Mouse (Mus musculus): ENCODE measurements around the gene Soga1. TPM values are rescaled to one million over a fixed set of nuclear protein-coding genes. Genes with fewer than 3 reads are reported as not detected.
A peak's percentile ranks its signal among the peaks of the same experiment; 100 is the strongest.

Gene Soga1
- total and polyA plus RNA-seq, 3 experiments: 2.6 to 16.4 (median 6.0) TPM

DNA sequence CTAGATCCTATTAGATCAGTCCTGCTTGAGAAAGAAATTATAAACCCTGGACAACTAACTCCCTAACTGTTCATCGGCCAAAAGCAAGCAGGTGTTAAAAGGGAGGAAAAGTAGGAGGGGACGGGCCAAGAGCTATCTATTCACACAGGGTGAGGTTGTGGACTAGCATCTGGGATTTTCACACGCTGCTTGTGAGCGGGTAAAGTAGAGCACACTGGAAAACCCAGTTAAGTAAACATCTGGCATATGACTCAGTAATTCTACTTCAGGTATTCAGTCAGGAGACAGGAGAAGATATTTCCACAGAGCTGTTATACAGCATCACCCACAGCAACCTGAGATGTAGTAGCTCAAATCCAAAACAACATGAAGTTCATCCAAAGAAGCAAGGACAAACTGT, 39.5 kb upstream of the Soga1 start:
- ATAC-seq (ENCODE audit: extremely low read depth, insufficient number of reproducible peaks, low FRiP score, poor library complexity, severe bottlenecking) (no peak), DNase-seq (ENCODE audit: low spot score) (no peak)
- H3K9me3 ChIP-seq (replicated peaks): no peaks in the 10 kb centered on the region
- H3K27me3 ChIP-seq (ENCODE audit: insufficient read depth, low read length): no peaks in the 10 kb centered on the region
- H3K4me1 ChIP-seq (ENCODE audit: insufficient read depth, low read depth, low read length): no peaks in the 10 kb centered on the region
- TF ChIP-seq POLR2AphosphoS5 (IDR thresholded peaks at IDR 0.05; ENCODE audit: insufficient replicate concordance, low read depth, low read length): no peak
- TF ChIP-seq TAL1 (conservative IDR thresholded peaks at IDR 0.05; ENCODE audit: low read depth, low read length): no peak
- TF ChIP-seq GATA1 (IDR thresholded peaks at IDR 0.05; ENCODE audit: borderline replicate concordance, low read length): no peak
- no peak for TF ChIP-seq CTCF (IDR thresholded peaks at IDR 0.05; ENCODE audit: low read depth, low read length)
- no peak for TF ChIP-seq GATA2 (IDR thresholded peaks at IDR 0.05; ENCODE audit: borderline replicate concordance, low read depth, low read length)
- no peak overlapping the region for H3K4me3 ChIP-seq (ENCODE audit: low read depth, low read length)
- peaks cover 86% of the 10 kb centered on the region for H3K36me3 ChIP-seq (replicated peaks)

GRCm38 (mm10) chr2:157116964-157117363, 37.9 kb upstream of the Soga1 start:
- DNase-seq (ENCODE audit: low spot score) (no peak), ATAC-seq (ENCODE audit: extremely low read depth, insufficient number of reproducible peaks, low FRiP score, poor library complexity, severe bottlenecking) (no peak)
- Histone ChIP-seq H3K4me3 (ENCODE audit: low read depth, low read length) (no peak overlapping the region), H3K36me3 (replicated peaks) (peaks cover 86% of the 10 kb centered on the region), H3K27me3 (ENCODE audit: insufficient read depth, low read length) (no peaks in the 10 kb centered on the region), H3K4me1 (ENCODE audit: insufficient read depth, low read depth, low read length) (no peaks in the 10 kb centered on the region), H3K9me3 (replicated peaks) (no peaks in the 10 kb centered on the region)
- TF ChIP-seq TAL1 (conservative IDR thresholded peaks at IDR 0.05; ENCODE audit: low read depth, low read length): no peak
- TF ChIP-seq GATA1 (IDR thresholded peaks at IDR 0.05; ENCODE audit: borderline replicate concordance, low read length): no peak
- no peak for TF ChIP-seq GATA2 (IDR thresholded peaks at IDR 0.05; ENCODE audit: borderline replicate concordance, low read depth, low read length)
- peak; percentile 74 for TF ChIP-seq CTCF (IDR thresholded peaks at IDR 0.05; ENCODE audit: low read depth, low read length)
- TF ChIP-seq POLR2AphosphoS5 (IDR thresholded peaks at IDR 0.05; ENCODE audit: insufficient replicate concordance, low read depth, low read length): no peak

GRCm38 (mm10) chr2:157108236-157108635, 29.2 kb upstream of the Soga1 start:
- DNase-seq (ENCODE audit: low spot score): no peak
- TF ChIP-seq POLR2AphosphoS5 (IDR thresholded peaks at IDR 0.05; ENCODE audit: insufficient replicate concordance, low read depth, low read length) (no peak), CTCF (IDR thresholded peaks at IDR 0.05; ENCODE audit: low read depth, low read length) (no peak), GATA1 (IDR thresholded peaks at IDR 0.05; ENCODE audit: borderline replicate concordance, low read length) (no peak), TAL1 (conservative IDR thresholded peaks at IDR 0.05; ENCODE audit: low read depth, low read length) (no peak), GATA2 (IDR thresholded peaks at IDR 0.05; ENCODE audit: borderline replicate concordance, low read depth, low read length) (no peak)
- ATAC-seq (ENCODE audit: extremely low read depth, insufficient number of reproducible peaks, low FRiP score, poor library complexity, severe bottlenecking): no peak
- H3K4me1 ChIP-seq (ENCODE audit: insufficient read depth, low read depth, low read length): peaks cover 6% of the 10 kb centered on the region
- no peak overlapping the region for H3K4me3 ChIP-seq (ENCODE audit: low read depth, low read length)
- H3K9me3 ChIP-seq (replicated peaks): no peaks in the 10 kb centered on the region
- H3K36me3 ChIP-seq (replicated peaks): peaks cover 90% of the 10 kb centered on the region
- H3K27me3 ChIP-seq (ENCODE audit: insufficient read depth, low read length): no peaks in the 10 kb centered on the region

- H3K4me3 ChIP-seq (ENCODE audit: low read depth, low read length): no peak overlapping the region
- peaks cover 8% of the 10 kb centered on the region for H3K4me1 ChIP-seq (ENCODE audit: insufficient read depth, low read depth, low read length)
- peaks cover 90% of the 10 kb centered on the region for H3K36me3 ChIP-seq (replicated peaks)
- H3K9me3 ChIP-seq (replicated peaks): no peaks in the 10 kb centered on the region
- no peaks in the 10 kb centered on the region for H3K27me3 ChIP-seq (ENCODE audit: insufficient read depth, low read length)
- DNase-seq (ENCODE audit: low spot score) (no peak), ATAC-seq (ENCODE audit: extremely low read depth, insufficient number of reproducible peaks, low FRiP score, poor library complexity, severe bottlenecking) (no peak)
- TF ChIP-seq GATA1 (IDR thresholded peaks at IDR 0.05; ENCODE audit: borderline replicate concordance, low read length) (no peak), GATA2 (IDR thresholded peaks at IDR 0.05; ENCODE audit: borderline replicate concordance, low read depth, low read length) (no peak), CTCF (IDR thresholded peaks at IDR 0.05; ENCODE audit: low read depth, low read length) (no peak), TAL1 (conservative IDR thresholded peaks at IDR 0.05; ENCODE audit: low read depth, low read length) (no peak), POLR2AphosphoS5 (IDR thresholded peaks at IDR 0.05; ENCODE audit: insufficient replicate concordance, low read depth, low read length) (no peak)
Observed at GRCm38 (mm10) chr2:157104454-157104853, 25.4 kb upstream of the Soga1 start.

DNA sequence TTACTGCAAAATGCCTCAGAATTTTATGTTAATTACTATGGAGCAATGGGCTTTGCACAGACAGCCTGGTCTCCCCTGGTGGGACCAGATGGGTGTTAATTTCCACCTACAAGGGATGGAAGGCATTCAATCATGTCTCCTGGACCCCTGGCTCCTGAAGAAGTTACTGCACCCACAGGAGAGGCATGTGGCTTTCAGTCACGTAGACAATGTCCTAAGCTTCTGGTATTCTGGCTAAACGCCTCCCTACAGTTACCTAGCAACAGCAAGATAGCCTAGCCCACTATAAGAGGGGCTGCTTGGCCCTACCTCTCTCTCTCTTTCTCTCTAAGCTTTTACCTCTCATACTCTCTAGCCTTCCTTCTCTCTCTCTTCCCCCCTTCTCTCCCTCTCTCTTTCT, 23.2 kb upstream of the Soga1 start:
- Histone ChIP-seq H3K4me1 (ENCODE audit: insufficient read depth, low read depth, low read length) (peaks cover 2% of the 10 kb centered on the region; the same call in 1 of the 2 replicates), H3K9me3 (replicated peaks) (no peaks in the 10 kb centered on the region), H3K36me3 (replicated peaks) (peaks cover 89% of the 10 kb centered on the region), H3K4me3 (ENCODE audit: low read depth, low read length) (no peak overlapping the region), H3K27me3 (ENCODE audit: insufficient read depth, low read length) (no peaks in the 10 kb centered on the region)
- ATAC-seq (ENCODE audit: extremely low read depth, insufficient number of reproducible peaks, low FRiP score, poor library complexity, severe bottlenecking) (no peak), DNase-seq (ENCODE audit: low spot score) (no peak)
- TF ChIP-seq TAL1 (conservative IDR thresholded peaks at IDR 0.05; ENCODE audit: low read depth, low read length): no peak
- TF ChIP-seq GATA2 (IDR thresholded peaks at IDR 0.05; ENCODE audit: borderline replicate concordance, low read depth, low read length): no peak
- TF ChIP-seq POLR2AphosphoS5 (IDR thresholded peaks at IDR 0.05; ENCODE audit: insufficient replicate concordance, low read depth, low read length): no peak
- TF ChIP-seq CTCF (IDR thresholded peaks at IDR 0.05; ENCODE audit: low read depth, low read length): no peak

GRCm38 (mm10) chr2:157101650-157102049, 22.6 kb upstream of the Soga1 start:
- Histone ChIP-seq H3K4me3 (ENCODE audit: low read depth, low read length) (no peak overlapping the region), H3K4me1 (ENCODE audit: insufficient read depth, low read depth, low read length) (peaks cover 2% of the 10 kb centered on the region; the same call in 1 of the 2 replicates), H3K9me3 (replicated peaks) (no peaks in the 10 kb centered on the region), H3K36me3 (replicated peaks) (peaks cover 90% of the 10 kb centered on the region), H3K27me3 (ENCODE audit: insufficient read depth, low read length) (no peaks in the 10 kb centered on the region)
- ATAC-seq (ENCODE audit: extremely low read depth, insufficient number of reproducible peaks, low FRiP score, poor library complexity, severe bottlenecking) (no peak), DNase-seq (ENCODE audit: low spot score) (no peak)
- TF ChIP-seq GATA1 (IDR thresholded peaks at IDR 0.05; ENCODE audit: borderline replicate concordance, low read length) (no peak), GATA2 (IDR thresholded peaks at IDR 0.05; ENCODE audit: borderline replicate concordance, low read depth, low read length) (no peak), CTCF (IDR thresholded peaks at IDR 0.05; ENCODE audit: low read depth, low read length) (no peak), POLR2AphosphoS5 (IDR thresholded peaks at IDR 0.05; ENCODE audit: insufficient replicate concordance, low read depth, low read length) (no peak), TAL1 (conservative IDR thresholded peaks at IDR 0.05; ENCODE audit: low read depth, low read length) (no peak)
